Mouse (Mus musculus) midbrain, embryonic 11.5 days (tissue): ENCODE results near the gene Armcx6. TPM values are rescaled to one million over a fixed set of nuclear protein-coding genes. Genes with fewer than 3 reads are reported as not detected.
A peak's percentile ranks its signal among the peaks of the same experiment; 100 is the strongest.
"Not testable (repeated sequence)": the region's sequence is repeated elsewhere in the genome, so short reads cannot be mapped to it uniquely, and the experiment has no call there.

ENCODE experiments used
- ATAC-seq: fragments of 200-750 bp; cut with Nextera tagmentation; 2 replicates; pipeline ENCODE4 v1.8.0; 2017; ENCODE audit warnings: moderate TSS enrichment, moderate library complexity; ENCODE audit not compliant: low FRiP score
- DNase-seq: peaks from one replicate; pipeline ENCODE4 v3.0.0; 2015; ENCODE audit warnings: low spot score; ENCODE audit errors: missing footprints
- H3K27ac ChIP-seq: fragments of 300-500 bp; sonication (generic); 2 replicates; pipeline ENCODE4 v1.5.1; 2014; ENCODE audit warnings: low read depth, low read length
- H3K27me3 ChIP-seq: fragments of 300-500 bp; sonication (generic); 2 replicates; pipeline ENCODE4 v1.6.1; 2014; ENCODE audit warnings: mild to moderate bottlenecking, low read length, moderate library complexity, mixed read lengths; ENCODE audit not compliant: control insufficient read depth, insufficient read depth
- H3K36me3 ChIP-seq: fragments of 300-500 bp; sonication (generic); 2 replicates; pipeline ENCODE4 v1.6.1; 2014; ENCODE audit warnings: mild to moderate bottlenecking, low read length, moderate library complexity, mixed read lengths; ENCODE audit not compliant: control insufficient read depth, insufficient read depth
- H3K4me1 ChIP-seq: fragments of 300-500 bp; sonication (generic); 2 replicates; pipeline ENCODE4 v1.6.1; 2014; ENCODE audit warnings: low read length; ENCODE audit not compliant: control insufficient read depth, insufficient read depth
- H3K4me2 ChIP-seq: fragments of 300-500 bp; sonication (generic); 2 replicates; pipeline ENCODE4 v1.6.1; 2014; ENCODE audit warnings: mild to moderate bottlenecking, moderate library complexity
- H3K4me3 ChIP-seq: fragments of 300-500 bp; sonication (generic); 2 replicates; pipeline ENCODE4 v1.5.1; 2014; ENCODE audit warnings: low read depth, low read length
- H3K9ac ChIP-seq: fragments of 300-500 bp; sonication (generic); 2 replicates; pipeline ENCODE4 v1.6.1; 2014; ENCODE audit warnings: low read length
- H3K9me3 ChIP-seq: fragments of 300-500 bp; sonication (generic); 2 replicates; pipeline ENCODE4 v1.6.1; 2016; ENCODE audit warnings: low read length; ENCODE audit not compliant: control insufficient read depth
- WGBS: fragments of 180-500 bp; shearing (Covaris S2); extraction: QIAGEN DNeasy Blood & Tissue Kit; methylation state at CpG from one replicate; pipeline ENCODE4 v1.1.7; 2014; 5-methylcytosine and 5-hydroxymethylcytosine counted together
- polyA plus RNA-seq: library from polyadenylated mRNA; unstranded; fragments of >200 nt; fragmentation: Nextera tagmentation; extraction: Ambion mirVana; gene quantifications from 2 replicates; pipeline ENCODE4 v1.2.1, GENCODE M21; 2014

The Armcx6 gene
- polyA plus RNA-seq = 14.4 and 15.4 TPM in 2 replicates

DNA sequence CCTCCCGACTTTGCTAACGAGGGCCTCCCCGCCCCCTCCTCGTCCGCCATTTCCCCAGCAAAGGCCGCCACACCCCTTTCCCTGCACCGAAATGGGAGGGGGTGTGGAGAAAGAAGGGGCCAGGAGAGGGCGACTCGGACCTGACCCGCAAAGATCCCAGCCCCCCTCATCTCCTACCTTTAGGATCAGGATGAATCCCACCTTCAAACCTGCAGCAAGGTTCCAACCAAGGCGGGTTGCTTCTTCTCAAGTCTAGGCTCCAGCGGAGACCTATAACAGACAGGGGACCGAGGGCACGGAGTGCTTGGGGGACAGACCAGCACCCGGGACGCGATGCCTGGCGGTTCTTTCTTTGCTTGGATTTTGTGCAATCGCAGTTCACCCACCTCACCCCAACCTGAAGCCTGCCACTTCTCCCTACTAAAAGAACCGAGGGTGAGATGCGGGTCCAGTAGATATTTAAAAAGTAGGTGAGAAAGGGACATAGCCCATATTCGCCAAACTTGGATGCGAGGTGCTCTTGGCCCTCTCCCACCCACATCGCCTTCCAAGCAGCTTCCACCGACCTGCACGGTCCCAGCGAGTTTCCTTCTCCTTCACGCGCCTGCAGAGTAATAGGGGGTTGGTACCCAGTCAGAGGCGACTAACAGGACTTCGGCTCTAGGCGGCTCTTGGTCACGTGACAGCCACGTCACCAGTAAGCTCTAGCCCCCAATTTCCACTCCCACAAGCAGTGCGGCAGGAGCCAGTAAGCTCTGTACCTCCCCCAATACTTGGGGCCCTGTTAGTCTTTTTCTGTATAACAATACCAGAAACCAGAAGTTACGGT is at the start of gene Armcx6:
TSS of gene Armcx6 (minus strand) at position 654 of the 829 bp plus-strand sequence.
- DNase-seq (peak; percentile 89), ATAC-seq (peak; percentile 91)
- Histone ChIP-seq H3K9me3 (no peaks in the 10 kb centered on the region), H3K27me3 (peaks cover 20% of the 10 kb centered on the region), H3K36me3 (no peaks in the 10 kb centered on the region), H3K4me2 (peak within 1 kb of the TSS; percentile 77), H3K4me3 (peak within 1 kb of the TSS; percentile 43), H3K27ac (peak within 1 kb of the TSS; percentile 20; the same call in 1 of the 2 replicates), H3K9ac (peak within 1 kb of the TSS; percentile 66), H3K4me1 (no peaks in the 10 kb centered on the region)
- 23% methylated on average over 35 of the region's 36 CpGs for WGBS

DNA sequence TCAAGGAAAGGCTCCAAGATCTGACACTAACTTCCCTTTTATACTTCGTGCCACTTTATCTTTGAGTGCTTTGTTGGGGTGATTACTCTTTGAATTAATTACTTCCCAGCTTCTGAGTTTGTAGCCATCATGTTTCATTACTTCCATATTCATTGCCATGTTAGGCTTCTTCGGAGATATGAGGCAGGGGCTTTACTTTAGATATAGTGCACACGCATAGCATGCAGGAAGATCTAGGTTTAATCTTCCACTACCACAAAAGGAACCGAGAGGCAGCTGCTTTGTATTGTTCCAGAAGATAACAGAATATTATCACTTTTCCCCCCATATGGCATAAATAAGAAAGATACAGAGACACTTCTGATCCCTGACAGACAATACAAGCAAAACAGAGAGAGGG is 36.5 kb upstream of the Armcx6 start:
- Histone ChIP-seq H3K4me1 (no peaks in the 10 kb centered on the region), H3K4me2 (no peak overlapping the region), H3K36me3 (no peaks in the 10 kb centered on the region), H3K27me3 (no peaks in the 10 kb centered on the region), H3K4me3 (no peak overlapping the region), H3K9ac (no peak overlapping the region), H3K27ac (no peak overlapping the region), H3K9me3 (no peaks in the 10 kb centered on the region)
- WGBS = 88% methylated on average over 4 of the region's 4 CpGs
- ATAC-seq (no peak), DNase-seq (no peak)

GRCm38 (mm10) chrX:134763428-134764198 is 12.4 kb upstream of the Armcx6 start:
- not testable (repeated sequence) for H3K36me3 ChIP-seq, H3K4me1 ChIP-seq, H3K4me2 ChIP-seq, DNase-seq, H3K27ac ChIP-seq, H3K27me3 ChIP-seq, H3K9ac ChIP-seq, H3K4me3 ChIP-seq, H3K9me3 ChIP-seq
- peak; percentile 46; the same call in 1 of the 2 replicates for ATAC-seq
- WGBS = 47% methylated on average over 3 of the region's 4 CpGs

GRCm38 (mm10) chrX:134757293-134757995 is 6.2 kb upstream of the Armcx6 start:
- Histone ChIP-seq H3K27ac (no peak overlapping the region), H3K4me1 (peaks cover 5% of the 10 kb centered on the region; the same call in 1 of the 2 replicates), H3K9ac (peak overlapping the region; percentile 74), H3K27me3 (peaks cover 12% of the 10 kb centered on the region), H3K9me3 (no peaks in the 10 kb centered on the region), H3K4me3 (peak overlapping the region; percentile 55), H3K4me2 (peak overlapping the region; percentile 47), H3K36me3 (no peaks in the 10 kb centered on the region)
- ATAC-seq (peak; percentile 49), DNase-seq (peak; percentile 85)
- 23% methylated on average over 11 of the region's 13 CpGs for WGBS

GRCm38 (mm10) chrX:134756434-134757292 is 5.4 kb upstream of the Armcx6 start, which contains the start of gene Armcx3:
TSS of gene Armcx3 (plus strand) at chrX:134756595.
- Histone ChIP-seq H3K4me1 (peaks cover 5% of the 10 kb centered on the region; the same call in 1 of the 2 replicates), H3K4me3 (peak within 1 kb of the TSS; percentile 55), H3K27me3 (peaks cover 12% of the 10 kb centered on the region), H3K9me3 (no peaks in the 10 kb centered on the region), H3K36me3 (no peaks in the 10 kb centered on the region), H3K4me2 (peak within 1 kb of the TSS; percentile 47), H3K27ac (0 out of 2 replicates have a peak within 1 kb of the TSS, but pooled peaks have one; percentile 30), H3K9ac (peak within 1 kb of the TSS; percentile 74)
- WGBS = 19% methylated on average over 43 of the region's 46 CpGs
- peak; percentile 92 for ATAC-seq
- DNase-seq = peak; percentile 89

- no peaks in the 10 kb centered on the region for H3K9me3 ChIP-seq
- H3K27me3 ChIP-seq = peaks cover 20% of the 10 kb centered on the region
- H3K27ac ChIP-seq = no peak overlapping the region
- no peak overlapping the region for H3K4me2 ChIP-seq
- no peak overlapping the region for H3K4me3 ChIP-seq
- no peak for ATAC-seq
- no peak overlapping the region for H3K9ac ChIP-seq
- DNase-seq = no peak
- 28% methylated on average over 4 of the region's 4 CpGs for WGBS
- peaks cover under 1% of the 10 kb centered on the region; the same call in 1 of the 2 replicates for H3K4me1 ChIP-seq
- H3K36me3 ChIP-seq = no peaks in the 10 kb centered on the region
These were observed 1.4 kb upstream of the Armcx6 start for GRCm38 (mm10) chrX:134752584-134752983.

- no peak overlapping the region for H3K9ac ChIP-seq
- H3K4me3 ChIP-seq = no peak overlapping the region
- H3K4me2 ChIP-seq = no peak overlapping the region
- no peaks in the 10 kb centered on the region for H3K9me3 ChIP-seq
- no peak for DNase-seq
- ATAC-seq = no peak
- 50% methylated on average over 2 of the region's 2 CpGs for WGBS
- H3K27ac ChIP-seq = no peak overlapping the region
- peaks cover 20% of the 10 kb centered on the region for H3K27me3 ChIP-seq
- no peaks in the 10 kb centered on the region for H3K36me3 ChIP-seq
- H3K4me1 ChIP-seq = no peaks in the 10 kb centered on the region
These were observed 693 bp upstream of the Armcx6 start for GRCm38 (mm10) chrX:134751910-134752309.

DNA sequence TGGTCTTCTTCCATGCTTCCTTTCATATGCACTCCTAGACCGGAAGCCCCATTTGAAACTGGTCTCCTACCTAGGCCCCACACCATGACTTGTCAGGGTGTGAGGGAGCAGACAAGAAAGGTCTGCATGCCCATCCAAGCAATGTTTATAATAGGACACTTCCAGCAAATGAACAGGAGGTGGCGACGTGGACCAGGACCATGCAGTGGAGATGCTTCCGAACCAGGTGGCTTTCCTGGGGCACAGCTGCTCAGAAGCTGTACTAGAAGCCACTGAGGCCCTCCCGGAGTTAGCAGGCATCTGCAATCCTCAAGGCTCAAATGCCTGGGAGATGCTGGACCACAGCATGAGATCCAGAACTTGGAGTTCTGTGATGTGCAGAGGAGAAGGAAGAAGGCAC is 4.8 kb downstream of the Armcx6 start:
- peaks cover 8% of the 10 kb centered on the region for H3K27me3 ChIP-seq
- no peak for DNase-seq
- H3K36me3 ChIP-seq = no peaks in the 10 kb centered on the region
- H3K9me3 ChIP-seq = no peaks in the 10 kb centered on the region
- H3K9ac ChIP-seq = no peak overlapping the region
- H3K4me3 ChIP-seq = no peak overlapping the region
- no peak overlapping the region for H3K27ac ChIP-seq
- H3K4me2 ChIP-seq = no peak overlapping the region
- H3K4me1 ChIP-seq = no peaks in the 10 kb centered on the region
- 32% methylated on average over 5 of the region's 5 CpGs for WGBS
- ATAC-seq = no peak
